Mouse (Mus musculus) heart, adult 18-20 months (tissue): ENCODE results near the gene Fance. TPM values are rescaled to one million over a fixed set of nuclear protein-coding genes. Genes with fewer than 3 reads are reported as not detected.
A peak's percentile ranks its signal among the peaks of the same experiment; 100 is the strongest.
"Not testable (repeated sequence)": the region's sequence is repeated elsewhere in the genome, so short reads cannot be mapped to it uniquely, and the experiment has no call there.

Source experiments
- DNase-seq, 2 experiments: peaks; one replicate each; pipeline ENCODE4 v3.0.0; 2021 to 2022; ENCODE audit warnings: mixed read lengths in 1 of 2
- total RNA-seq, 2 experiments: library from RNA; stranded (reverse); gene quantifications; 2 replicates each; pipeline ENCODE4 v1.2.3; 2021

Gene Fance
- total RNA-seq, 2 experiments from 2014 or later: 10.5 to 12.7 TPM

DNA sequence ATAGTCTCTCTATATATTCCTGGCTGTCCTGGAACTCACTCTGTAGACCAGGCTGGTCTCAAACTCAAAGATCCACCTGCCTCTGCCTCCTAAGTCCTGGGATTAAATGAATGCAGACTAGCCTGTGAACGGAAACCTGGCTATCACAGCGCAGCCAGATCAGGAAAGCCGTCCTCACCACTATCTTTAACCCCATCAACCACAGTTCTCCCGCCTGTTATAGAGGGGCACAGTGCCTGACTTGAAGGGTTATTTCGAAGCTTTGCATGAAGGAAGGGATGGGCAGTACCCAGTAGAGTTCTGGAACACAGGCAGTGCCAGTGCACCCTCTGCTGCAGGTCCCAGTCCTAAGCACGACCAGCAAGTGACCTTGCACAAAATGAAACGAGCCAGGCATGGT, 22.0 kb upstream of the Fance start:
- no peak for DNase-seq

DNA sequence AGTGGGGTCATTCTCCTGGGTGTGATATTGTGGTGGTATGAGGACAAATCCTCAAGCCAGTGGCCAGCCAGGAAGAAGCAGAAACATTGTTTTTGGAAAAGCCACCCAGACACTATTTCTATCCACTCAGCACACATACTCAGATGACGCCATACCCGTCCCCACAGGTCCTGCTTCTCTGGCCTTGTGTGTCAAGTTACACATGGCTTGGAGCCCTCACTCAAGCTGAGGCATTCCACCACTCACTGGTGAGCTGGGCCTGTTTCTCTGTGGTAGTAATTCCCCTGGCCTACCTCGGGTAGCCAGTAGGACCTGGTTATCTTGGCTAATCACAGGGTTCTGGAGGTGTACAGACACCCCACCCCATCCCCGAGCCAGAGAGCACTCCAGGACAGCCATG, 19.6 kb upstream of the Fance start:
- DNase-seq: no peak

DNA sequence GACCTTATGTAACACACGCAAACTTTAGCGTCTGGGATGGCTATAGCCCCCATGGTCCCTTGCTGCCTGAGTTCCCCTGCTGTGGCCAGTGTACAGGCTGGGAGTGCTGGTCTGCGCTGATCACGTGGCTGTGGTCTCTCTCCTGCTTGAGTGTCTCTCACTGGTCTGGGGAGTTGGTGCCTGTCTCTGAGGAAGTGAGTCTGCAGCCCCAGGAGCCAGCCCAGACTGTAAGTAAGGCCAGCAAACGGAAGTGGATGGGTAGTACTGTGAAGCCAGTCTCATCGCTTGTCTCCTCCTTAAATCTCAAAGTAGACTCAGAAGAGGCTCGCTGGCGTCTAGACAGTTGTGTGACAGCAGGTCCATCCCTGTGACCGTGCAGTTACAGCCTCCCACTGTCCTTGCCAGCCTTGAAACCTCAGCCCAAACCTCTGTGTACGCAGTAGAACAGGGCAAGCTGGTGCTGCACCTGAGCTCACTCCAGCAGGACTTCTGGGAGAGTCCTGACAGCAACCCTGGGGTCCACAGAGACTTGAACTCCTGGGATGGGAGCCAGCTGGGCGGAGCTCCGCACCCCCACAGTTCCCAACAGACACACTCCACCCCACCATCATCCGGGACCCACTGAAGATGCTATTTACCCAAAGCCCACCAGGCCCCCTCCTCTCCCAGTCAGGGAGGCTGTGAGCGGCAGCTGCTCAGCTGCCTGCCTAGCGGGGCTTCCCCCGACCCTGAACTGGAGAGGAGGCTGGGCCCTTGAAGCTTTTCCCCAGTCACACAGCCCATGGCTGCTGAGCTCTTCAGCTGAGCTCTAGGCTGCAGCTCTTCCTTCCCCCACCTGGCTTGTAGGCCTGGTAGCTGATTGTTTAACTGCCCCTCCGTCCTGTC, 18.6 kb upstream of the Fance start:
- peak in 1 of 2 experiments; percentile 54 for DNase-seq

DNA sequence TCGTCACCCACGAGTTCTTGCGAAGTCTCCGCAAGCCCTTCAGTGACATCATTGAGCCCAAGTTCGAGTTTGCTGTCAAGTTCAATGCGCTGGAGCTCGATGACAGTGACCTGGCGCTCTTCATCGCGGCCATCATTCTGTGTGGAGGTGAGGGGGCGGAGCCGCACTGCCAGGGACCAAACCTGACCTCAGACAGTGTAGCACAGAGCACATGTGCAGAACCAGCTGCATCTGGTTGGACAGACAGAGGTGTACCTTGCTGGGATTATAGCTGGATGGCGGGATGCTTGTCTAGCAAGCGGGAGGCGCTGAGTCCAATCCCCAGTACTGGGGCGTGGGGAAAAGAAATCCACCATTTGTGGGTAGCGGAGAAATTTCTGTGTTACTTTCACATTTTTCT, 14.4 kb upstream of the Fance start:
- no peak for DNase-seq

DNA sequence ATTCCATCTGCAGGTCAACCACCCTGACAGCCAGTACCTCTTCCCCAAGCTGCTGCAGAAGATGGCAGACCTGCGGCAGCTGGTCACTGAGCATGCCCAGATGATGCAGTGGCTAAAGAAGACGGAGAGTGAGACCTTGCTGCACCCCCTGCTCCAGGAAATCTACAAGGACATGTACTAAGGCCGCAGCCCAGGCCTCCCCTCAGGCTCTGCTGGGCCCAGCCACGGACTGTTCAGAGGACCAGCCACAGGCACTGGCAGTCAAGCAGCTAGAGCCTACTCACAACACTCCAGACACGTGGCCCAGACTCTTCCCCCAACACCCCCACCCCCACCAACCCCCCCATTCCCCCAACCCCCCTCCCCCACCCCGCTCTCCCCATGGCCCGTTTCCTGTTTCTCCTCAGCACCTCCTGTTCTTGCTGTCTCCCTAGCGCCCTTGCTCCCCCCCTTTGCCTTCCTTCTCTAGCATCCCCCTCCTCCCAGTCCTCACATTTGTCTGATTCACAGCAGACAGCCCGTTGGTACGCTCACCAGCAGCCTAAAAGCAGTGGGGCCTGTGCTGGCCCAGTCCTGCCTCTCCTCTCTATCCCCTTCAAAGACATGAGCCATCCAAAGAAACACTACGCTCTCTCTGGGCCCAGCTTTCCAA, 13.5 kb upstream of the Fance start:
- DNase-seq: no peak

DNA sequence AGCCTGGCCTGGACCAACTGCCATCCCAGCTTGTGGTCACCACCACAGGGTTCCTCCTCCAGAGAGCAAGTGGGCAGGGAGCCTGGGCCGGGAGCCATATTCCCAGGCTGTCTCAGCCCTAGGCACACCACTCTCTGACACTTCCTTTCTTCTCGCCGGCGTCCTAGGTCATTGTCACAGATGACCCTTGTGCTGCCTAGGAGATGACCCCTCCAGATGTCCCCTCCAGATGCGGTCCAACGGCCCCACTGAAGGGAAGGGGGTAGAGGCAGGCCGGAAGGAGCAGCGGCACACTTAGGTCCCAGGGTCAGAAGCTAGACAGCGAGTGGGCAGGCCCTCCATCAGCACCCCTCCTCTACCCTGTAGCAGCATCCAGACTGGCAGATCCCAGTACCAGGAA, 13.0 kb upstream of the Fance start:
- DNase-seq: no peak

DNA sequence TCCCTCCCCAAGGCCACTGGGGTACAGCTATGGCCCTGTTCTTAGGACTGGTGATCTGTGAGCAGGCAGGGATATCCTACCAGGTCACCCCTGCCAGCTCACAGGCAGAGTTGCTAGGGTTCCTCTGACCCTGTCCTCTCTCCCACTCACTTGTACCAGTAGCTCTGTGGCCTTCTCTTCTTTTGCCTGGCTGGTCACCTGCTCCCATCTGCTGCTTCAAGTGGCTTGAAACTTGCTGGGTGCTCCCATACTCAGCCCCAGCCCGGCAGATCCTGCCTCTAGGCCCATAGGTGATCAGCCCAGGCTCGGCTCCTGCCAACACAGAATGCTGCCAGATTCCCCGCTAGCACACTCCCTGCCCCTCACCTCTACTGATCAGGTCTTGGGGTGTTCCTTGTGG, 12.5 kb upstream of the Fance start:
- DNase-seq: no peak

DNA sequence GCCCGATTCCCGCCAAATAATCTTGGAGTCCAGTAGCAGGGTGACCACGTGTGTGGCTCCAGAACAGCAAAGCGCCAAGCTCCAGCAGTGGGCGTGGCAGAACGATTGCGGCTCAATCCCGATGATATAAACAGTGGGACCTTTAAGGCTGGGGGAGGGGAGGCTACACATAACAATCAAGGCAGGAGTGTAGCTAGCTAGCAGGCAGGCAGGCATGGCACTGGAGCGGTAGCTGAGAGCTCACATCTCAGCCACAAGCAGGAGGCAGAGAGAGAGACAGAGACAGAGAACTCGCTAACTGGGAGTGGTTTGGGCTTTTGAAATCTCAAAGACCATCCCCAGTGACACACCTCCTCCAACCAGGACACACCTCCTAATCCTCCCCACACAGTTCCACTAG, 8.1 kb upstream of the Fance start:
- DNase-seq: no peak

DNA sequence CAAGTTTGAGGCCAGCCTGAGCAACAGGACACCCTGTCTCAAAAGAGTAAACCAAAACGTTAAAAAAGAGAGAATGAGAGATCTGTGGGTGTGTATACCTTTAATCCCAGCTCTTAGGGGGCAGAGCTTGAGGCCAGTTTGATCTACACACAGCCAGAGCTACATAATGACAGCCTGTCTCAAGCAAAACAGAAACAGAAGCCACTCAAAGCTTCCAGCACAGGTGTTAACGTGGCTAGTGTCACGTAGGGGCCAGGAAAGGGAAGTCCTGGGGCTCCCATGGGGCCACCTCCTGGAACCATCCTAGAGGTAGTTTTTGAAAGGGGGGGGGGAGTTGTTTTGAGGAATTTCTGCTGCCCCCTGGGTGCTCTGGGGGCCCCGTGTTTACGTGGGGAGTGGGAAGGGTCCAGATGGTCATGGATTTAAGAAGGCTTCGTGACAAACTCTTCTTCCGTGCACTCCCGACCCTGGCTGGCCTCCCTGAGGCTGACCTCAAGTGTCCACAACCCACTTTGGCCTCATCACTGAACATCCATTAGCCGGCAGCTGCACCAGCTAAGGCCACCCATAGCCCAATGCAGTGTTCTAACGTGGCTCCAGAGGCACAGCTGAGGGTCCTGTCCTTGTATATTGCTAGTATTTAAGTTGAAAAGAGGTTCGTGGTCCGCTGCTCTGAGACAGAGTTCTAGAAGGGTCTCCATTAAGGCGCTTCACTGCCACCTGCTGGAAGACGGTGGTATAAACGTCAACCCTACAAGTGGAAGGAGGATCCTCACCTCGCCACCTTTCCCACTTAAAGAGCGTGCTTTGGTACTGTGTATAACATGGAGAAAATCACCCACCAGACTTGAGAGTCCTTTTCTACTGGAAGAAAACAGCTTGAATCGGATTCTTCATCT, 4.8 kb upstream of the Fance start:
- DNase-seq: peak; percentile 88 to 98

DNA sequence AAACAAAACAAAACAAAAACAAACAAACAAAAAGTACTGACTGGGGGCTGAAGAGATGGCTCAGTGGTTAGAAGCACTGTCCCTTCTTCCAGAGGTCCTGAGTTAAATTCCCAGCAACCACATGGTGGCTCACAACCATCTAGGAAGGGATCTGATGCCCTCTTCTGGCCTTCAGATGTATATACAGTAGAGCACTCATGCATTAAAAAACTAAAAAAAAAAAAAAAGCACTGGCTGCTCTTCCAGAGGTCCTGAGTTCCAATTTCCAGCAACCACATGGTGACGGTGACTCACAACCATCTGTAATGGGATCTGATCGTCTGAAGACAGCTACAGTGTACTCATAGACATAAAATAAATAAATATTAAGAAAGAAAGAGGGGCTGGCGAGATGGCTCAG, 2.5 kb upstream of the Fance start:
- no peak for DNase-seq

DNA sequence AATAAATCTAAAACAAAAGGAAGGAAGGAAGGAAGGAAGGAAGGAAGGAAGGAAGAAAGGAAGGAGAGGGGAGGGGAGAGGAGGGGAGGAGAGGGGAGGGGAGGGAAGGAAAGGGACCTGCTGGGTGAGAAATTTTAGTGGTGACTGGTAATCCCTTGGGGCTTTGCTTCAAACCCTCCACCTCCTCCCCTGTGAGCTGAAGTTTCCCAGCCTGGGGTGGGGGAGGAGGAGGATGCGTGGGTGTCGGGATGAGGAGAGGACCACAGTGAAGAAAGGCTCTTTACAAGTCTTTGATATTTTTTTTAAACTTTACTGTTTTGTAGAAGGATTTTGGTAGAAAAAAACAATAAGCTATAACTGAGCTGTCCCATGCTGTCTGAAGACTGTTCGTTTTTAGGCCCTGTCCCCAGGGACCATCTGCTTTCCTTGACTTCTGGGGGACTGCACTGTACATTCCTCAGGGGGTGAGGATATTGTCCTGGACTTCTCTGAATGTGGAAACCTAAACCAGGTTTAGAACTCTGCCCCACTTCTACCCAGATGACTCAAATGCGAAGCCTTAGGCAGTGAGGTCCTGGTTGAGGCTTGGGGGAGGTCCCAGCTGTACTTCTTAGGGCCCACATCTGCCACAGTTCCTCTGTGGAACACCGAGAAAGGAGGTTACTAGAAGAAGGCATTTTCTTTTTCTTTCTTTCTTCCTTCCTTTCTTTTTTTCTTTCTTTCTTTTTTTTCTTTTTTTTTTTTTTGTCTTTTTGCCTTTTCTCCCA, 1.8 kb upstream of the Fance start:
- DNase-seq: no peak

DNA sequence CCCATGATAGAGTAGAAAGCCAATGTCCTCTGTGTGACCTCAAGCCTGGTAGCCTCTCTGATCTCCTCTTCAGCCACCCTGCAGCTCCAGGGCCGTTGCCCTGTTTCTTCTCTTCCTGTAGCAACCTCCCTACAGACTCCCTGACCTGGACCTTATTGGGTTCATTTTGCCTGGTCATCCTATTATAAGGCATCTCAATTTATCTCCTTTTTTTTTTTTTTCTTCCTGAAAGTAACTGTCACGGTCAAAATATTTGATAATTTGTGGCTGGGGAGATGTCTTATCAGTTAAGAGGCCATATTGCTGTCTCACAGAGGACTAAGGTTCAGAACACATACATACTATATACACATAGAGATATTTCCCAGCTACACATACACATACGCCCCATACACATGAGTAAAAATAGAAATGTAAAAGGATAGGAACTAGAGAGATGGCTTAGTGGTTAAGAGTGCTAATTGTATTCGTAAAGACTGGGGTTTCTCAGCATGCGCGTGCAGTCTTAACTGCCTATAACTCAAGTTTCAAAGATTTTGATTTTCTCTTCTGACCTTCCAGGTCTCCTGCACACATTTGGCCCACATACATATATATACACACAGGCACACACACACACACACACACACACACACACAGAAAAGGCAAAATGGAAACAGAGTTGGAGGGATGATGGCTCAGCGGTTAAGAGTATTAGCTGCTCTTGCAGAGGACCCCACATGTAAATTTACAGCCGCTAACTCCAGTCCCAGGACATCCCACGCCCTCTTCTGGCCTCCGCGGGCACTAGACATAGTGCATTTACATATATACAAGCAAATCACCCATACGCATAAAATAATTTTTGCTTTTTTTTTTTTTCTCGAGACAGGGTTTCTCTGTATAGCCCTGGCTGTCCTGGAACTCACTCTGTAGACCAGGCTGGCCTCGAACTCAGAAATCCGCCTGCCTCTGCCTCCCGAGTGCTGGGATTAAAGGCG, 797 bp upstream of the Fance start:
- DNase-seq: peak; percentile 36 to 54

DNA sequence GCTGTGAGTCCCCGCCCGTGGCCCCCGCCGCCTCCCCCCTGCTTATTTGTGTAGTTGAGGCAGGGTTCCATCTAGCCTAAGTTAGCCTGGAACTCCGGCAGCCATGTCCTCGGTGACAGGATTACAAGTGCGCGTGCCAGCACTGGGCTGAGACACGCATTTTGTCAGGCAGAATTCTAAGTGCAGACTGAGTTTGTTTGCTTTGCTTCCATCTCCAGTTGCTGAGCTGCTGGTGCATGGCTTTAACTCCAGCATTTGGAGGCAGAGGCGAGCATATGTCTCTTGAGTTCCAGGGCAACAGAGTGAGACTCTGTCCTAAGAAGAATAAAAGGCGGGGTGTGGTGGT, 534 bp downstream of the Fance start:
- DNase-seq: peak in 1 of 2 experiments; percentile 48

DNA sequence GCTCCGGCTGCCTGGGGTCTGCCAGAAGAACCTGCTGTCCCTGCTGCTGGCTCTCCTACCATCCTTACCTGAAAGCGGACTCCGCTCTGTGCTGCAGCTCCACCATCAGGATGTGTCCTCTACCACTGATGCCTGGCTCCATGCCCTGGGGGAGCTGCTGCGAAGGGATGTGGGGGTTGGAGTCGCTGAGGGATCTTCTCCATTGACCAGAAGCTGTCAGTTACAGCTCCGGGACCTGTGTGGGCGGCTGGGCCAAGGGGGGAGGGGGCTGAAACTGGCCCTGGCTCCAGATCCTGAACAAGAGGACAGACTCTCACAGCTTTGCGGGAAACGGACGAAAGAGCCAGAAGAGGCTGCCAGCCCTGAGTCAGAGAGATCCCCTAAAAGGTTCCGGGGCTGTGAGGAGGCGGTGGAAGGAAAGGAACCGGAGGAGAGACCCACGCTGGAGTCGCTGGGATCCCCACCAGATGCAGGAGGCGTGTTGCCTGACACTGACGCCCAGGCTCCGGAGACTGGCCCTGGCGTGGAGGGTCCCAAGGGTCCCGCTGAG, 2.4 kb downstream of the Fance start:
- DNase-seq: no peak

DNA sequence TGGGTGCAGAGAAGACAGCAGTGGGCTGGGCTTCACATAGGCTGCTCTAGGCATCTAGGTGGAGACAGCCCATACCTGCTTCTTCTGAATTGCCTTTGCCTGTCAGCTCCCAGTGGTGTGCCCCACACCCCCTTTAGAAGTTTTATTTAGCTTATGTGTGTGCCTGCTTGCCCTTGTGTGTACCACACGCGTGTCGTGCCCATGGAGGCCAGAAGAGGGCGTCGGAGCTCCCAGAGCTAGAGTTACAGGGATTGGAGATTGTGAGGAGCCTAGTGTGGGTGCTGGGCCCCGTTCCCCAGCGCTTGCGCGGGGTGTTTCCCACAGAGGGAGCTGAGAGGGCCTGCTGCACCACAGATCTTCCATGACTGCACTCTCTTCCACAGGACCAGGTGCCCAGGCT, 3.2 kb downstream of the Fance start:
- DNase-seq: no peak

DNA sequence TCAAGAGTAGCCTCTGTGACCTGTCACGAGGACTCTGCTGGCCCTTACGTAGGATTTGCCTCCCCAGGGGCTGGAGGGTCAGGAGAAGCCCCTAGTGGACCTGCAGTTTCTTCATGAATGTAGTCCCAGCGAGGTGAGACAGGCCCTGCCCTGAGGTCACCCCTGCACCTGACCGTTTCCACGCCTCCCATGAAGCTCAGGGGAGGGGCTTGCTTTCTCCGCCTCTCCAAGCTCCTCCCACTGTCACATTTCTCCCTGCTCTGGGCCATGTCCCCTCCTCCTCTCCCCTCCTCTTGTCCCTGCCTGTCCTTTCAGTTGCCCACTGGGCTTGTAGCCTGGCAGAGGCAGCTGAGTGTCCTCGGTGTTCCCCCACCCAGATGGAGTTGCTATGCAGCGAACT, 3.8 kb downstream of the Fance start:
- no peak for DNase-seq

DNA sequence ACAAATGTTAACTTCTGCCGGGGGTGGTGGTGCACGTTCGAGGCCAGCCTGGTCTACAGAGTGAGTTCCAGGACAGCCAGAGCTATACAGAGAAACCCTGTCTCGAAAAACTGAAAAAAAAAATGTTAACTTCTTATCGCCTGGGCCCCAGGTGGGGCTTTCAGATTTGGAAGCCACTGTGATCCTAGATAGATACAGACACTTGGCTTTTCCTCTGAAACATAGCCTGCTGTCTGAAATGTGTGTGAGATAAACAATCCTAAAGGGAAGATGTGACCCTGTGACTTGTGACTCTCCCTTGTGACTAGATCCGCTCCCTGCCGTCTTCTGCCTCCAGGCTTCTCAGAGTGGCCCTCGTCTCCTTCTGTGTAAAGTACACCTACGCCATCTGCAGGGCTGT, 4.4 kb downstream of the Fance start:
- no peak for DNase-seq

DNA sequence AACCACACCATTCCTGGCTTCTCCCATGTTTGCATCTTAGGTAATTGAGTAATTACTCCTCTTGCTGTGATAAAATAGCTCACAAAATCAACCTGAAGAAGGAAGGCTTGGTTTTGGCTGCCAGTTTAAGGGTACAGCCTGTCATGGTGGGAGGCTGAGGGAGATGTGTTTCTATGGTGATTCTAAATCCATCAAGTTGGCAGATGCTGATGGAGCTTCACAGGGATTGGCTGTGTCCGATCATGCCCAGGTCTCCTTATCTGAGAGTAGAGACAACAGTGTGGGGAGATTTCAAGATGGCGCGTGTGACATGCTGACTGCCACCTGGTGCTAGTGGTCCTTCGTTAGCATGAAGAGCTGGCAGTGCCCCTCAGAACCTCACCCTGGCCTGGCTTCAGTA, 8.4 kb downstream of the Fance start:
- DNase-seq: no peak

DNA sequence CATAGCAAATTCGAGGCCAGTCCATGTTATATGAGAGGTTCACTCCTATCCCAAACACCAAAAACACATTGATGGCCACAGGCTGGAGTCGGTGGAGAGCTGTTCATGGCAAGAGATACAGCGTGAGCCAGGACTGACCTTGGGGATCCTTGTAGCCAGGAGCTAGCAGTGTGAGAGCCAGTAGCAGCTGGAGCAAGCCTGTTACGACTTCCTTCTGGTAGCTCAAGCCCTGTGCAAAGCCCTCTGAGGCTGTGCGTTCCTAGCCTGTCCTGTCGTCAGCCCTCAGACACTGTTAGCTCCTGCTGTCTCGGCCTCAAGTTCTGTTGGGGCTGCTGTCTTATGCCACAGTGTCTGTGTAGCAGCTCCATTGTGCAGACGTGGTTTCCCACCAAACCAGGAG, 10.5 kb downstream of the Fance start:
- no peak for DNase-seq

DNA sequence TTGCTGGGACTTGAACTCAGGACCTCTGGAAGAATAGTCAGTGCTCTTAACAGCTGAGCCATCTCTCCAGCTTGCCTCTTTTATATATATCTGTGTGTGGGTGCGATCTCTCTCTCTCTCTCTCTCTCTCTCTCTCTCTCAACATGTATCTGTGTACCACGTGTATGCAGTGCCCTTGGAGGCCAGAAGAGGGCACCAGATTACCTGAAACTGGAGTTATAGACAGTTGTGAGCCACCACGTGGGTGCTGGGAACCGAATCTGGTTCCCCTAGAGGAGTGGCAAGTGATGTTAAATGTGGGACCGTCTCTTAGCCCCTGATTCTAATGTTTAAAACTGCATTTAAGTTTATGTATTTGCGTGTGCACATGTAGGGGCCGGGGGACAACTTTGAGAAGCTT, 11.1 kb downstream of the Fance start:
- DNase-seq: not testable (repeated sequence)

DNA sequence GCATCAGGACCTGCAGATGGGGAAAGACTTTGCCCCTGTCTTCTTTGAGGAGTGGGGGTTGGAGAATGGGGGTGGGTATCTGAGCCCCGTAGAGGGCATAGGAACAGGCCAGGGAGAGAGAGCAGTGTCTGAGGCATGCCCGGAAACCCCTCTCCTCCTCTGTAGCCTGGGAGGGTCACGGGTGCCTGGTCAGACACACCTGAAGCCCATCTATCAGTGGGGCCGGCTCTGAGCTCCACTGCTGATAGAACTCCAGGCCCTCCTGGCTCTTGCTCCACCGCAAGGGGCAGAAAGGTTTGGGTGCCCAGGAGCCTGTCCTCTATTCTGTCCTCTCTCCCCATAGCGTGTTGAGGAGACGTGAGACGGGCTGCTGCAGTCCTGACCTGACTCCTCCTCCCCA, 12.4 kb downstream of the Fance start:
- DNase-seq: no peak
